Mouse (Mus musculus): ENCODE measurements around the gene Usp26. TPM values are rescaled to one million over a fixed set of nuclear protein-coding genes. Genes with fewer than 3 reads are reported as not detected.

The Usp26 gene
- polyA plus RNA-seq (2012; ENCODE audit: low replicate concordance), result not detected in 2 replicates

DNA sequence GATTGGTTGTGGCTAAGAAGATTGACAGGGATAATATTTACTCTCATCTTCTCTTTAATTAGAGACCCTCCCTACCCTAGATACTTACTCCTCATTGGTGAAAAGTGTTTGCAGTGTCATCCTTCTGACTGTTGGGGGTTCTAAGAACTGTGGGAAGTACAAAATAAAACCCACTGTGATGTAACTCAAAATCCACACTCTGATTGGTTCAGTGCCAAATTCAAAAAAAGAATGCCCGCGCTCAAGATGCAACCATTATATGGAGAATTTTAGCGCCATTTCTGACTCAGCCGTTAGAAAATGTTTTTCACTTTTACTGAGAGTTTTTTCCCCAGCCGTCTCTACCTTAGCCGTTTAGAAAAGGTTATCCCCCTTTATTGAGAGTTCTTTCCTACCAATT is at the start of gene Usp26:
Usp26 (minus strand) TSS at position 101 of the 400 bp plus-strand sequence.

Other genes starting within 250 kb of the Usp26 start
- gene Hs6st2, start 119.4 kb downstream of the Usp26 start, polyA plus RNA-seq (2012; ENCODE audit: low replicate concordance), result 0.15 and 3.5 TPM in 2 replicates
- gene 1700080O16Rik, start 171.5 kb upstream of the Usp26 start, polyA plus RNA-seq (2012; ENCODE audit: low replicate concordance), result not detected in 2 replicates

Data from leukemia stem cell, adult 10-12 weeks (primary cell).